Mouse (Mus musculus): ENCODE measurements around the gene Nlrc4. TPM values are rescaled to one million over a fixed set of nuclear protein-coding genes. Genes with fewer than 3 reads are reported as not detected.

Nlrc4 gene
- polyA plus RNA-seq, 1 experiment from 2014 or later, result 0.51 TPM

- H3K27me3 ChIP-seq, result no peaks in the 10 kb centered on the region
- H3K9me3 ChIP-seq (replicated peaks), result no peaks in the 10 kb centered on the region
- H3K4me2 ChIP-seq (replicated peaks), result peak within 1 kb of the TSS; percentile 61
- H3K9ac ChIP-seq, result peak within 1 kb of the TSS; percentile 91
- H3K27ac ChIP-seq (replicated peaks), result peak within 1 kb of the TSS; percentile 94
- H3K36me3 ChIP-seq, result no peaks in the 10 kb centered on the region
- peaks cover 8% of the 10 kb centered on the region for H3K4me1 ChIP-seq
- peak within 1 kb of the TSS; percentile 95 for H3K4me3 ChIP-seq (replicated peaks)
- ATAC-seq (ENCODE audit: insufficient number of reproducible peaks, low FRiP score, low TSS enrichment, low read depth), result peak; percentile 99
- WGBS, result under 1% methylated on average over 41 of the region's 41 CpGs
Measured at GRCm38 (mm10) chr17:74395383-74396065, 63.4 kb downstream of the Nlrc4 start, which contains the start of gene Slc30a6. Slc30a6 (plus strand) TSS chr17:74395608.

- no peaks in the 10 kb centered on the region for H3K36me3 ChIP-seq
- H3K27ac ChIP-seq (replicated peaks), result peak overlapping the region; percentile 73
- 0 out of 2 replicates have a peak, but pooled peaks have one; percentile 24 for ATAC-seq (ENCODE audit: insufficient number of reproducible peaks, low FRiP score, low TSS enrichment, low read depth)
- peak overlapping the region; percentile 95 for H3K4me3 ChIP-seq (replicated peaks)
- 0 out of 2 replicates have a peak overlapping the region, but pooled peaks have one; percentile 26 for H3K9ac ChIP-seq
- H3K9me3 ChIP-seq (replicated peaks), result no peaks in the 10 kb centered on the region
- H3K4me1 ChIP-seq, result peaks cover 8% of the 10 kb centered on the region
- no peaks in the 10 kb centered on the region for H3K27me3 ChIP-seq
- 26% methylated on average over 16 of the region's 16 CpGs for WGBS
- peak overlapping the region; percentile 61 for H3K4me2 ChIP-seq (replicated peaks)
Measured at GRCm38 (mm10) chr17:74394855-74395254, 64.1 kb downstream of the Nlrc4 start.

- Histone ChIP-seq H3K9me3 (replicated peaks) (no peaks in the 10 kb centered on the region), H3K4me1 (peaks cover 8% of the 10 kb centered on the region), H3K36me3 (no peaks in the 10 kb centered on the region), H3K4me2 (replicated peaks) (no peak overlapping the region), H3K27ac (replicated peaks) (no peak overlapping the region), H3K9ac (no peak overlapping the region), H3K27me3 (no peaks in the 10 kb centered on the region), H3K4me3 (replicated peaks) (peak overlapping the region; percentile 95; the same call in 1 of the 2 replicates)
- no peak for ATAC-seq (ENCODE audit: insufficient number of reproducible peaks, low FRiP score, low TSS enrichment, low read depth)
- 78% methylated on average over 2 of the region's 2 CpGs for WGBS
Measured at GRCm38 (mm10) chr17:74394381-74394780, 64.6 kb downstream of the Nlrc4 start.

DNA sequence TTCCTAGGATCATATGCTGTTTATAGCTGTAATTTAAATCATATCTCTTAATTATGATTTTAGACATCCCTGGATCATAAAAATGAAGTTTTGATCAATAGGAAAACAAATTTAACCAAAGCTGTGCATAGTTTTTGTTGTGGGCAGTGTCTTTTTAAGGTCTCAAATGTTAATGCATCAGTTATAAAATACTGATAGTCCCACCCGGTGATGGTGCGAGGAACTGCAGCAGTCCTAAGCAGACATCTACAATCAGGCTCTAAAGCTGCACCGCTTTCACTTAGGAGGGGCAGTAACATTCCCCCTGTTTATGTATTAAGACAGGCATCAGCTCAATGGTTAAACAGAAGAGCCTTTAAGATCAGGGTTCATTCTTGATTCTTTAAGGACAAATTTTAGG, 69.1 kb downstream of the Nlrc4 start:
- H3K27me3 ChIP-seq, result no peaks in the 10 kb centered on the region
- H3K4me3 ChIP-seq (replicated peaks), result no peak overlapping the region
- H3K27ac ChIP-seq (replicated peaks), result no peak overlapping the region
- no peak overlapping the region for H3K9ac ChIP-seq
- no peaks in the 10 kb centered on the region for H3K9me3 ChIP-seq (replicated peaks)
- WGBS, result 81% methylated on average over 3 of the region's 3 CpGs
- H3K4me1 ChIP-seq, result no peaks in the 10 kb centered on the region
- no peak for ATAC-seq (ENCODE audit: insufficient number of reproducible peaks, low FRiP score, low TSS enrichment, low read depth)
- H3K36me3 ChIP-seq, result peaks cover 26% of the 10 kb centered on the region
- H3K4me2 ChIP-seq (replicated peaks), result no peak overlapping the region

- Histone ChIP-seq H3K27ac (replicated peaks) (no peak overlapping the region), H3K36me3 (peaks cover 54% of the 10 kb centered on the region), H3K4me1 (no peaks in the 10 kb centered on the region), H3K9me3 (replicated peaks) (no peaks in the 10 kb centered on the region), H3K4me2 (replicated peaks) (no peak overlapping the region), H3K9ac (no peak overlapping the region), H3K4me3 (replicated peaks) (no peak overlapping the region), H3K27me3 (no peaks in the 10 kb centered on the region)
- ATAC-seq (ENCODE audit: insufficient number of reproducible peaks, low FRiP score, low TSS enrichment, low read depth), result no peak
Measured at GRCm38 (mm10) chr17:74386657-74387056, 72.3 kb downstream of the Nlrc4 start.

DNA sequence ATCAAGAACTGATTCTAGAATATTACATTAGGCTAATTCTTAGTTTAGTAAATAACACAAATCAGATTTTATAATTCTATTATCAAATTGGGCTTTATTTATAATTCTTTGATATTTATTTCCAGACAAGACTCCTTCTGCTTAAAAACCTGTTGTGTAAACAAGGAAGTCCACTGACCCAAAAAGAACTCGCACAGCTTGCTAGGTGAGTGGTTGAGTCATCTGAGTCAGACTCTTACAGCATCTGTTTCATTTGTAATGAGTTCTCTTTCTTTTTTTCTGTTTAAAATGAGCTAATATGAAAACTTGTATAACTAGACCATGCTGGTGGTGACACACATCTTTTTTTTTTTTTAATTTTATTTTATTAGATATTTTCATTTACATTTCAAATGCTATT, 82.0 kb downstream of the Nlrc4 start:
- Histone ChIP-seq H3K36me3 (peaks cover 53% of the 10 kb centered on the region), H3K4me2 (replicated peaks) (no peak overlapping the region), H3K9me3 (replicated peaks) (no peaks in the 10 kb centered on the region), H3K27ac (replicated peaks) (no peak overlapping the region), H3K4me1 (no peaks in the 10 kb centered on the region), H3K4me3 (replicated peaks) (no peak overlapping the region), H3K9ac (no peak overlapping the region), H3K27me3 (no peaks in the 10 kb centered on the region)
- WGBS, result 76% methylated on average over 1 of the region's 1 CpGs
- no peak for ATAC-seq (ENCODE audit: insufficient number of reproducible peaks, low FRiP score, low TSS enrichment, low read depth)

Other genes starting within 250 kb of the Nlrc4 start
- 83.1 and 88.5 TPM in 2 replicates for gene Memo1, start 163.6 kb downstream of the Nlrc4 start, polyA plus RNA-seq (2015; fragmentation: Nextera tagmentation; extraction: Ambion mirVana)
- 191 and 200 TPM in 2 replicates for gene Dpy30, start 135.2 kb downstream of the Nlrc4 start, polyA plus RNA-seq (2015; fragmentation: Nextera tagmentation; extraction: Ambion mirVana)
- gene Spast, start 120.2 kb downstream of the Nlrc4 start, polyA plus RNA-seq (2015; fragmentation: Nextera tagmentation; extraction: Ambion mirVana), result 17.0 and 17.1 TPM in 2 replicates
- 38.9 and 40.9 TPM in 2 replicates for gene Slc30a6, start 63.5 kb downstream of the Nlrc4 start, polyA plus RNA-seq (2015; fragmentation: Nextera tagmentation; extraction: Ambion mirVana)
- gene Yipf4, start 30.4 kb upstream of the Nlrc4 start, polyA plus RNA-seq (2015; fragmentation: Nextera tagmentation; extraction: Ambion mirVana), result 68.0 and 71.9 TPM in 2 replicates
- gene Birc6, start 69.2 kb upstream of the Nlrc4 start, polyA plus RNA-seq (2015; fragmentation: Nextera tagmentation; extraction: Ambion mirVana), result 78.6 and 79.5 TPM in 2 replicates